Mouse (Mus musculus) intestine, embryonic 15.5 days (tissue): ENCODE data around the gene Uap1. TPM values are rescaled to one million over a fixed set of nuclear protein-coding genes. Genes with fewer than 3 reads are reported as not detected.

ENCODE experiments used
- ATAC-seq: fragments of 200-750 bp; cut with Nextera tagmentation; 2 replicates; pipeline ENCODE4 v1.8.0; 2017; ENCODE audit warnings: moderate TSS enrichment, moderate library complexity
- H3K27ac ChIP-seq: fragments of 300-500 bp; sonication (generic); 2 replicates; pipeline ENCODE4 v1.5.1; 2015; ENCODE audit warnings: mild to moderate bottlenecking, inconsistent platforms
- H3K27me3 ChIP-seq: fragments of 300-500 bp; sonication (generic); replicated peaks from 2 replicates; pipeline ENCODE4 v1.6.1; 2015; ENCODE audit warnings: inconsistent platforms
- H3K36me3 ChIP-seq: fragments of 300-500 bp; sonication (generic); 2 replicates; pipeline ENCODE4 v1.6.1; 2015; ENCODE audit warnings: inconsistent platforms
- H3K4me1 ChIP-seq: fragments of 300-500 bp; sonication (generic); replicated peaks from 2 replicates; pipeline ENCODE4 v1.6.1; 2015; ENCODE audit warnings: inconsistent platforms
- H3K4me2 ChIP-seq: fragments of 300-500 bp; sonication (generic); replicated peaks from 2 replicates; pipeline ENCODE4 v1.6.1; 2015; ENCODE audit warnings: mild to moderate bottlenecking, inconsistent platforms
- H3K4me3 ChIP-seq: fragments of 300-500 bp; sonication (generic); replicated peaks from 2 replicates; pipeline ENCODE4 v1.5.1; 2015; ENCODE audit warnings: inconsistent platforms
- H3K9ac ChIP-seq: fragments of 300-500 bp; sonication (generic); 2 replicates; pipeline ENCODE4 v1.6.1; 2015; ENCODE audit warnings: inconsistent platforms
- H3K9me3 ChIP-seq: fragments of 300-500 bp; sonication (generic); 2 replicates; pipeline ENCODE4 v1.6.1; 2016; ENCODE audit warnings: inconsistent platforms
- WGBS: fragments of 180-500 bp; shearing (Covaris S2); methylation state at CpG from one replicate; pipeline ENCODE4 v1.1.7; 2015; 5-methylcytosine and 5-hydroxymethylcytosine counted together
- polyA plus RNA-seq: library from polyadenylated mRNA; unstranded; fragments of >200 nt; fragmentation: Nextera tagmentation; extraction: Ambion mirVana; gene quantifications from 2 replicates; pipeline ENCODE4 v1.2.1, GENCODE M21; 2015

The Uap1 gene
- polyA plus RNA-seq, 1 experiment from 2014 or later = 54.5 TPM

GRCm38 (mm10) chr1:170190225-170190624 lies 15.5 kb upstream of the Uap1 start:
- H3K9ac ChIP-seq = no peak overlapping the region
- ATAC-seq = peak; percentile 55; the same call in 1 of the 2 replicates

GRCm38 (mm10) chr1:170188601-170189000 lies 13.8 kb upstream of the Uap1 start:
- Histone ChIP-seq H3K9ac (no peak overlapping the region), H3K4me1 (no peaks in the 10 kb centered on the region), H3K4me2 (no peak overlapping the region), H3K27ac (no peak overlapping the region), H3K9me3 (no peaks in the 10 kb centered on the region), H3K27me3 (no peaks in the 10 kb centered on the region), H3K4me3 (no peak overlapping the region), H3K36me3 (0 out of 2 replicates have a peak, but pooled peaks cover 9% of the 10 kb centered on the region)
- 67% methylated on average over 11 of the region's 11 CpGs for WGBS
- no peak for ATAC-seq

More at GRCm38 (mm10) chr1:170190225-170190624, 15.5 kb upstream of the Uap1 start:
- H3K36me3 ChIP-seq = peaks cover 21% of the 10 kb centered on the region
- 50% methylated on average over 4 of the region's 4 CpGs for WGBS
- no peak overlapping the region for H3K4me2 ChIP-seq
- no peaks in the 10 kb centered on the region for H3K9me3 ChIP-seq
- H3K4me1 ChIP-seq = no peaks in the 10 kb centered on the region
- H3K27ac ChIP-seq = no peak overlapping the region
- no peaks in the 10 kb centered on the region for H3K27me3 ChIP-seq
- H3K4me3 ChIP-seq = no peak overlapping the region

- no peak overlapping the region for H3K27ac ChIP-seq
- H3K9me3 ChIP-seq = no peaks in the 10 kb centered on the region
- no peaks in the 10 kb centered on the region for H3K36me3 ChIP-seq
- H3K4me3 ChIP-seq = no peak overlapping the region
- H3K9ac ChIP-seq = no peak overlapping the region
- no peak for ATAC-seq
- H3K4me1 ChIP-seq = no peaks in the 10 kb centered on the region
- H3K4me2 ChIP-seq = no peak overlapping the region
- H3K27me3 ChIP-seq = no peaks in the 10 kb centered on the region
- WGBS = 74% methylated on average over 5 of the region's 5 CpGs
Observed at GRCm38 (mm10) chr1:170186531-170186930, 11.8 kb upstream of the Uap1 start.

GRCm38 (mm10) chr1:170185137-170185536 lies 10.4 kb upstream of the Uap1 start:
- ATAC-seq = no peak
- no peaks in the 10 kb centered on the region for H3K4me1 ChIP-seq
- no peaks in the 10 kb centered on the region for H3K36me3 ChIP-seq
- no peaks in the 10 kb centered on the region for H3K9me3 ChIP-seq
- H3K4me2 ChIP-seq = no peak overlapping the region
- no peak overlapping the region for H3K4me3 ChIP-seq
- H3K9ac ChIP-seq = no peak overlapping the region
- H3K27me3 ChIP-seq = no peaks in the 10 kb centered on the region
- H3K27ac ChIP-seq = no peak overlapping the region
- 84% methylated on average over 3 of the region's 3 CpGs for WGBS

GRCm38 (mm10) chr1:170182706-170183105 lies 7.9 kb upstream of the Uap1 start:
- Histone ChIP-seq H3K9ac (no peak overlapping the region), H3K4me1 (no peaks in the 10 kb centered on the region), H3K27ac (no peak overlapping the region), H3K9me3 (no peaks in the 10 kb centered on the region), H3K36me3 (no peaks in the 10 kb centered on the region), H3K27me3 (no peaks in the 10 kb centered on the region), H3K4me2 (no peak overlapping the region), H3K4me3 (no peak overlapping the region)
- no peak for ATAC-seq

- H3K9ac ChIP-seq = no peak overlapping the region
- no peaks in the 10 kb centered on the region for H3K36me3 ChIP-seq
- H3K9me3 ChIP-seq = no peaks in the 10 kb centered on the region
- no peak overlapping the region for H3K4me3 ChIP-seq
- H3K27me3 ChIP-seq = no peaks in the 10 kb centered on the region
- no peak for ATAC-seq
- no peaks in the 10 kb centered on the region; the same call in 1 of the 2 replicates for H3K4me1 ChIP-seq
- H3K4me2 ChIP-seq = no peak overlapping the region
- 62% methylated on average over 8 of the region's 8 CpGs for WGBS
- no peak overlapping the region for H3K27ac ChIP-seq
Observed at GRCm38 (mm10) chr1:170176661-170177239, 2.0 kb upstream of the Uap1 start.

- Histone ChIP-seq H3K9ac (no peak overlapping the region), H3K27ac (peak overlapping the region; percentile 7; the same call in 1 of the 2 replicates), H3K27me3 (no peaks in the 10 kb centered on the region), H3K4me1 (no peaks in the 10 kb centered on the region; the same call in 1 of the 2 replicates), H3K36me3 (no peaks in the 10 kb centered on the region), H3K9me3 (no peaks in the 10 kb centered on the region), H3K4me2 (peak overlapping the region; percentile 21; the same call in 1 of the 2 replicates), H3K4me3 (no peak overlapping the region)
- 33% methylated on average over 6 of the region's 6 CpGs for WGBS
- ATAC-seq = no peak
Observed at GRCm38 (mm10) chr1:170175848-170176247, 1.1 kb upstream of the Uap1 start.

GRCm38 (mm10) chr1:170173991-170174813 lies 555 bp downstream of the Uap1 start:
- Histone ChIP-seq H3K4me3 (peak overlapping the region; percentile 85), H3K9me3 (no peaks in the 10 kb centered on the region), H3K4me2 (peak overlapping the region; percentile 68), H3K27ac (peak overlapping the region; percentile 75), H3K4me1 (no peaks in the 10 kb centered on the region; the same call in 1 of the 2 replicates), H3K36me3 (no peaks in the 10 kb centered on the region), H3K27me3 (no peaks in the 10 kb centered on the region), H3K9ac (peak overlapping the region; percentile 80)
- peak; percentile 8 for ATAC-seq
- under 1% methylated on average over 49 of the region's 50 CpGs for WGBS

GRCm38 (mm10) chr1:170167781-170168180 lies 7.0 kb downstream of the Uap1 start:
- H3K4me3 ChIP-seq = no peak overlapping the region
- 0 out of 2 replicates have a peak, but pooled peaks cover 4% of the 10 kb centered on the region for H3K4me1 ChIP-seq
- WGBS = 88% methylated on average over 6 of the region's 6 CpGs
- no peak overlapping the region for H3K4me2 ChIP-seq
- peaks cover 5% of the 10 kb centered on the region; the same call in 1 of the 2 replicates for H3K36me3 ChIP-seq
- ATAC-seq = no peak
- no peak overlapping the region for H3K27ac ChIP-seq
- no peaks in the 10 kb centered on the region for H3K9me3 ChIP-seq
- no peak overlapping the region for H3K9ac ChIP-seq
- H3K27me3 ChIP-seq = no peaks in the 10 kb centered on the region

GRCm38 (mm10) chr1:170164913-170165312 lies 9.8 kb downstream of the Uap1 start:
- H3K4me2 ChIP-seq = no peak overlapping the region
- no peak overlapping the region for H3K4me3 ChIP-seq
- no peak overlapping the region for H3K9ac ChIP-seq
- 82% methylated on average over 3 of the region's 3 CpGs for WGBS
- no peak for ATAC-seq
- H3K27ac ChIP-seq = no peak overlapping the region
- H3K4me1 ChIP-seq = 0 out of 2 replicates have a peak, but pooled peaks cover 4% of the 10 kb centered on the region
- peaks cover 5% of the 10 kb centered on the region; the same call in 1 of the 2 replicates for H3K36me3 ChIP-seq
- no peaks in the 10 kb centered on the region for H3K27me3 ChIP-seq
- no peaks in the 10 kb centered on the region for H3K9me3 ChIP-seq

GRCm38 (mm10) chr1:170164053-170164614 lies 10.6 kb downstream of the Uap1 start:
- WGBS = 68% methylated on average over 2 of the region's 2 CpGs
- ATAC-seq = no peak
- H3K27ac ChIP-seq = no peak overlapping the region

GRCm38 (mm10) chr1:170163398-170163943 lies 11.3 kb downstream of the Uap1 start:
- no peak overlapping the region for H3K9ac ChIP-seq
- no peak overlapping the region for H3K27ac ChIP-seq
- H3K4me1 ChIP-seq = 0 out of 2 replicates have a peak, but pooled peaks cover 4% of the 10 kb centered on the region
- ATAC-seq = no peak
- no peaks in the 10 kb centered on the region for H3K27me3 ChIP-seq
- H3K4me2 ChIP-seq = no peak overlapping the region
- no peak overlapping the region for H3K4me3 ChIP-seq
- peaks cover 5% of the 10 kb centered on the region; the same call in 1 of the 2 replicates for H3K36me3 ChIP-seq
- 82% methylated on average over 3 of the region's 3 CpGs for WGBS
- H3K9me3 ChIP-seq = no peaks in the 10 kb centered on the region

More at GRCm38 (mm10) chr1:170164053-170164614, 10.6 kb downstream of the Uap1 start:
- no peak overlapping the region for H3K4me2 ChIP-seq
- H3K4me1 ChIP-seq = 0 out of 2 replicates have a peak, but pooled peaks cover 4% of the 10 kb centered on the region
- H3K9ac ChIP-seq = no peak overlapping the region
- H3K36me3 ChIP-seq = peaks cover 5% of the 10 kb centered on the region; the same call in 1 of the 2 replicates
- no peaks in the 10 kb centered on the region for H3K27me3 ChIP-seq
- H3K4me3 ChIP-seq = no peak overlapping the region
- H3K9me3 ChIP-seq = no peaks in the 10 kb centered on the region
